Mouse (Mus musculus): ENCODE data around the gene Rusc1.

DNA sequence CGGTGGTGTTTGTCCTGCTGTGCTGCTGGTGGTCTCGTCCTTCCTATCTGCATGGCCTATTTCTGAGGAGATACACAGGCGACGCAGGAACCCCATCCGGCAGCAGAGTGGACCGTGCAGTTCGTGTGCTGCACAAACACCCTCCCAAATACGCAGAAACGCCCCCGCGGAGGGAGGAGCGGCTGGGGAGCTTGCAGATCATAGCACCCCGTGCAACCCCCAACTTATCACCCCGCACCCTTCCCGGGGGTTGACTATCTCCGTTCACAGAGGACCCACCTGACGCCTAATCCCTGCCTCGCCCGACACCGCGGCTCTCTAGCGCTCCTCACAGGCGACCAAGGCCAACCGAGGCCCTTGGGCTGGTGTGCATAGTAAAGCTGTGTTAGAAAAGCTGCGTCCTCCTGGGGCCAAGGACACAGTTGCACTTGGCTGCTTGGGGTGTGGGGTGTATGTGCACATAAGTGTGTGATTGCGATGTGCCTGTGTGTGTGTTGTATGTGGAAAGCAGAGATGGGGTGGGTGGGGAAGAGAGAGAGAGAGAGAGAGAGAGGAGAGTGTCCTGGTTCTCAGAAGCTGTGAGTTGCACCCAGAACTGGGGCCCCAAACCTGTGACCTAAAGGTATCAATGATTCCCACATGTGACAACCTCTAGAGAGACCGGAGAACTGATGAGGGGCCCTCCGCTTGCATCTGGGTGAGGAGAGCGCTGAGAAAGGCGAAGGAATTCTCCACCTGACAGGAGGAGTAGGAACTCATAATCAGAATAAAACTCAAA lies 39.4 kb upstream of the Rusc1 start:
- TF ChIP-seq USF1 (IDR thresholded peaks at IDR 0.05; ENCODE audit: low read depth) (no peak), CTCF (IDR thresholded peaks at IDR 0.05; ENCODE audit: control insufficient read depth, insufficient read depth, insufficient read length) (no peak)
